Mouse (Mus musculus) lung, postnatal 0 days (tissue): ENCODE measurements at regions not wholly inside any gene's neighbourhood (a gene's known extent, or its start where the extent isn't known, plus 50 kb on each side); places are given as distances from the start of the nearest gene placed in this dataset.

Experiments used
- ATAC-seq: fragments of 200-750 bp; cut with Nextera tagmentation; 2 replicates; pipeline ENCODE4 v1.8.0; 2017; ENCODE audit warnings: moderate library complexity
- DNase-seq: peaks from one replicate; pipeline ENCODE4 v3.0.0-alpha.2; 2016; ENCODE audit warnings: low spot score
- H3K27ac ChIP-seq: fragments of 300-500 bp; sonication (generic); 2 replicates; pipeline ENCODE4 v1.5.1; 2014; ENCODE audit warnings: antibody characterized with exemption, mild to moderate bottlenecking, low read length, mixed read lengths
- H3K27me3 ChIP-seq: fragments of 300-500 bp; sonication (generic); replicated peaks from 2 replicates; pipeline ENCODE4 v1.6.1; 2014; ENCODE audit warnings: low read length, mixed read lengths; ENCODE audit not compliant: insufficient read depth
- H3K36me3 ChIP-seq: fragments of 300-500 bp; sonication (generic); 2 replicates; pipeline ENCODE4 v1.6.1; 2014; ENCODE audit warnings: low read length, mixed read lengths; ENCODE audit not compliant: insufficient read depth
- H3K4me1 ChIP-seq: fragments of 300-500 bp; sonication (generic); 2 replicates; pipeline ENCODE4 v1.6.1; 2014; ENCODE audit warnings: antibody characterized with exemption, low read depth, low read length, mixed read lengths; ENCODE audit not compliant: insufficient read depth
- H3K4me2 ChIP-seq: fragments of 300-500 bp; sonication (generic); replicated peaks from 2 replicates; pipeline ENCODE4 v1.6.1; 2014; ENCODE audit warnings: low read depth, mild to moderate bottlenecking, low read length, moderate library complexity, mixed read lengths
- H3K4me3 ChIP-seq: fragments of 300-500 bp; sonication (generic); 2 replicates; pipeline ENCODE4 v1.5.1; 2014; ENCODE audit warnings: low read depth, low read length
- H3K9ac ChIP-seq: fragments of 300-500 bp; sonication (generic); replicated peaks from 2 replicates; pipeline ENCODE4 v1.6.1; 2014; ENCODE audit warnings: low read depth, mild to moderate bottlenecking
- H3K9me3 ChIP-seq: fragments of 300-500 bp; sonication (generic); 2 replicates; pipeline ENCODE4 v1.6.1; 2016; ENCODE audit warnings: low read length, mixed read lengths
- CTCF ChIP-seq: IDR thresholded peaks from 2 replicates; pipeline ENCODE4 v1.5.1; 2016; ENCODE audit warnings: antibody characterized with exemption, mild to moderate bottlenecking
- EP300 ChIP-seq: IDR thresholded peaks from 2 replicates; pipeline ENCODE4 v1.6.1; 2016; ENCODE audit warnings: antibody characterized with exemption, mild to moderate bottlenecking, control low read depth
- WGBS: fragments of 180-500 bp; shearing (Covaris S2); extraction: QIAGEN DNeasy Blood & Tissue Kit; methylation state at CpG from one replicate; pipeline ENCODE4 v1.1.7; 2014; 5-methylcytosine and 5-hydroxymethylcytosine counted together

- Histone ChIP-seq H3K4me3 (no peak overlapping the region), H3K27ac (no peak overlapping the region), H3K36me3 (no peaks in the 10 kb centered on the region), H3K9me3 (no peaks in the 10 kb centered on the region), H3K4me1 (no peaks in the 10 kb centered on the region), H3K9ac (no peak overlapping the region), H3K27me3 (no peaks in the 10 kb centered on the region), H3K4me2 (no peak overlapping the region)
- DNase-seq (no peak), ATAC-seq (no peak)
- no peak for TF ChIP-seq EP300
- TF ChIP-seq CTCF: no peak
- WGBS: 90% methylated on average over 2 of the region's 2 CpGs
Observed at GRCm38 (mm10) chr10:9173509-9173908, 287.6 kb upstream of the Sash1 start.

- H3K4me1 ChIP-seq: no peaks in the 10 kb centered on the region
- H3K4me2 ChIP-seq: no peak overlapping the region
- TF ChIP-seq EP300 (no peak), CTCF (no peak)
- ATAC-seq: no peak
- no peaks in the 10 kb centered on the region for H3K27me3 ChIP-seq
- H3K27ac ChIP-seq: no peak overlapping the region
- 73% methylated on average over 7 of the region's 7 CpGs for WGBS
- no peak overlapping the region for H3K9ac ChIP-seq
- H3K4me3 ChIP-seq: no peak overlapping the region
- DNase-seq: no peak
- H3K36me3 ChIP-seq: no peaks in the 10 kb centered on the region
- no peaks in the 10 kb centered on the region for H3K9me3 ChIP-seq
Observed at GRCm38 (mm10) chr10:9168725-9169124, 282.9 kb upstream of the Sash1 start.

- Histone ChIP-seq H3K36me3 (no peaks in the 10 kb centered on the region), H3K4me1 (no peaks in the 10 kb centered on the region), H3K4me2 (no peak overlapping the region), H3K27ac (no peak overlapping the region), H3K9me3 (no peaks in the 10 kb centered on the region), H3K27me3 (no peaks in the 10 kb centered on the region), H3K4me3 (no peak overlapping the region), H3K9ac (no peak overlapping the region)
- TF ChIP-seq CTCF: no peak
- TF ChIP-seq EP300: no peak
- no peak for DNase-seq
- ATAC-seq: no peak
- 73% methylated on average over 12 of the region's 12 CpGs for WGBS
Observed at GRCm38 (mm10) chr10:9166017-9166416, 280.1 kb upstream of the Sash1 start.

GRCm38 (mm10) chr10:9165598-9165997, 279.7 kb upstream of the Sash1 start:
- no peak overlapping the region for H3K9ac ChIP-seq
- no peak for TF ChIP-seq EP300
- no peak for TF ChIP-seq CTCF
- H3K27me3 ChIP-seq: no peaks in the 10 kb centered on the region
- H3K4me3 ChIP-seq: no peak overlapping the region
- DNase-seq: no peak
- H3K4me1 ChIP-seq: no peaks in the 10 kb centered on the region
- no peak overlapping the region for H3K4me2 ChIP-seq
- H3K27ac ChIP-seq: no peak overlapping the region
- no peaks in the 10 kb centered on the region for H3K36me3 ChIP-seq
- no peak for ATAC-seq
- no peaks in the 10 kb centered on the region for H3K9me3 ChIP-seq
- WGBS: 82% methylated on average over 12 of the region's 12 CpGs

DNA sequence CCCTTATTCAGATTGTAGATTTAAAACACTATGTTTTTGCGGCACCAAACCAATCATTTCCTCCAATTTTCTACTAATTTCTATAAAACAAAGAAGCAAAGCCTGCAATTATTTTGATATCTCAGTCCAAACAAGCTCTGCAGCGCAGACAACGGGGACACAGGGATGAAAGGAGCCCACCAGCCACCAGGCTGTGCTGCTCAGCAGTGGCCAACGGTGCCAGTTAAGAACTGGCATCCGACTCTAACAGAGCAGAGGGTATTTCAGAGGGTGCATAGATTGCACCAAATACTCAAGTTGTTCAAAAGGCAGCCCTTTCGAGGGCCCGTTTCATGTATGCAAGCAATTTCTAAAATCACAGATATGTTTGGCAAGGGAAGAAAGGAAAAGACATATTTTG, 278.5 kb upstream of the Sash1 start:
- H3K4me2 ChIP-seq: no peak overlapping the region
- H3K4me3 ChIP-seq: no peak overlapping the region
- H3K27me3 ChIP-seq: no peaks in the 10 kb centered on the region
- no peaks in the 10 kb centered on the region for H3K9me3 ChIP-seq
- H3K27ac ChIP-seq: no peak overlapping the region
- ATAC-seq: no peak
- H3K9ac ChIP-seq: no peak overlapping the region
- DNase-seq: no peak
- no peaks in the 10 kb centered on the region for H3K4me1 ChIP-seq
- TF ChIP-seq EP300: no peak
- no peak for TF ChIP-seq CTCF
- 85% methylated on average over 7 of the region's 7 CpGs for WGBS
- no peaks in the 10 kb centered on the region for H3K36me3 ChIP-seq

DNA sequence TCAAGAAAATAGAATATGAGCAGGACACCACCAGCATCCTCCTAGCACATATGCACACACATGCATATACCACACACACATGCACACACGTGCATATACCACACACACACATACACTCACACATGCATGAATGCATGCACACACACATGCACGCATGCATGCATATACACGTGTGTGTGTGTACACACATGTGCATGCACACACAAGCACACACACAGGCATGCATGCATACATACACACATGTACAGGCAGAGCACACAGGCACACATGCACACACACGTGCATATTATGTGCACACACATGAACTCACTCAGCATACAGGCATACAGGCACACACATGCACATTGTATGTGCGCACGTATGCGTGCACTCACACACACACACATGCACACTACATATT, 275.7 kb upstream of the Sash1 start:
- Histone ChIP-seq H3K9ac (no peak overlapping the region), H3K27me3 (no peaks in the 10 kb centered on the region), H3K9me3 (no peaks in the 10 kb centered on the region), H3K4me3 (no peak overlapping the region), H3K27ac (no peak overlapping the region), H3K36me3 (no peaks in the 10 kb centered on the region), H3K4me1 (no peaks in the 10 kb centered on the region), H3K4me2 (no peak overlapping the region)
- TF ChIP-seq CTCF: no peak
- no peak for TF ChIP-seq EP300
- ATAC-seq: no peak
- no peak for DNase-seq
- 93% methylated on average over 7 of the region's 7 CpGs for WGBS
